Mouse (Mus musculus): Measurements from ENCODE around the gene Hyal3. TPM values are rescaled to one million over a fixed set of nuclear protein-coding genes. Genes with fewer than 3 reads are reported as not detected.

Hyal3 gene
- total and polyA plus RNA-seq, 3 experiments: 2.3 to 6.8 TPM; not detected in 1

- TF ChIP-seq GATA1 (IDR thresholded peaks at IDR 0.05; ENCODE audit: low read depth, low read length): peak; percentile 71
- peak; percentile 65; the same call in 1 of the 2 replicates for TF ChIP-seq ETS1 (IDR thresholded peaks at IDR 0.05; ENCODE audit: low read depth, low read length)
Measured at GRCm38 (mm10) chr9:107587833-107588639, 7.4 kb downstream of the Hyal3 start (continued).

GRCm38 (mm10) chr9:107590058-107590772 is 9.6 kb downstream of the Hyal3 start:
- H3K4me3 ChIP-seq (ENCODE audit: control insufficient read depth in 1 of 2, insufficient read depth in 1 of 2, low read depth in 2 of 2, low read length in 2 of 2): peak overlapping the region; percentile 55 to 86
- H3K79me2 ChIP-seq (ENCODE audit: control insufficient read depth, insufficient read depth, low read length, poor library complexity): peaks cover 34% of the 10 kb centered on the region
- H3K4me1 ChIP-seq (ENCODE audit: control insufficient read depth in 1 of 2, insufficient read depth in 2 of 2, low read length in 2 of 2): peaks cover 16 to 26% of the 10 kb centered on the region in 2 experiments; a peak in 3 of 4 replicates
- H3K36me3 ChIP-seq (ENCODE audit: control insufficient read depth in 1 of 2, insufficient read depth in 2 of 2, low read length in 2 of 2): peaks cover 5 to 27% of the 10 kb centered on the region in 2 experiments; a peak in 3 of 4 replicates
- H3K27ac ChIP-seq (ENCODE audit: control insufficient read depth, low read depth, low read length): peak overlapping the region; percentile 99
- peak overlapping the region; percentile 99 for H3K9ac ChIP-seq (ENCODE audit: control insufficient read depth, low read depth, low read length, poor library complexity, severe bottlenecking)
- H3K27me3 ChIP-seq (ENCODE audit: control insufficient read depth in 1 of 2, insufficient read depth in 2 of 2, low read length in 2 of 2): no peaks in the 10 kb centered on the region
- DNase-seq (ENCODE audit: low read depth, low spot score): peak; percentile 95
- no peaks in the 10 kb centered on the region for H3K9me3 ChIP-seq (replicated peaks; ENCODE audit: insufficient read depth, low read length)
- peak; percentile 42; the same call in 1 of the 2 replicates for TF ChIP-seq GATA1 (IDR thresholded peaks at IDR 0.05; ENCODE audit: low read depth, low read length)
- TF ChIP-seq POLR2AphosphoS5 (IDR thresholded peaks at IDR 0.05; ENCODE audit: borderline replicate concordance, low read depth, low read length): no peak
- peak; percentile 92 for TF ChIP-seq SIN3A (IDR thresholded peaks at IDR 0.05; ENCODE audit: low read length)
- no peak for TF ChIP-seq MAFK (IDR thresholded peaks at IDR 0.05; ENCODE audit: borderline replicate concordance, low read depth, low read length)
- no peak for TF ChIP-seq UBTF (IDR thresholded peaks at IDR 0.05; ENCODE audit: borderline replicate concordance, insufficient read depth, low read depth, low read length)
- TF ChIP-seq USF1 (IDR thresholded peaks at IDR 0.05; ENCODE audit: low read depth, low read length): peak; percentile 24; the same call in 1 of the 2 replicates
- TF ChIP-seq E2F4 (IDR thresholded peaks at IDR 0.05; ENCODE audit: borderline replicate concordance, low read depth, low read length): no peak
- TF ChIP-seq NRF1 (IDR thresholded peaks at IDR 0.05; ENCODE audit: insufficient read depth, low read depth, low read length, poor library complexity, severe bottlenecking): peak; percentile 69
- 0 out of 2 replicates have a peak, but pooled peaks have one; percentile 68 for TF ChIP-seq MAZ (IDR thresholded peaks at IDR 0.05; ENCODE audit: low read depth, low read length)
- peak; percentile 85 for TF ChIP-seq ELF1 (IDR thresholded peaks at IDR 0.05; ENCODE audit: low read depth, low read length)
- no peak for TF ChIP-seq GABPA (IDR thresholded peaks at IDR 0.05; ENCODE audit: low read depth, low read length)
- TF ChIP-seq CHD2 (IDR thresholded peaks at IDR 0.05; ENCODE audit: low read length): no peak
- no peak for TF ChIP-seq KAT2A (conservative IDR thresholded peaks at IDR 0.05; ENCODE audit: low read depth, low read length)
- peak; percentile 78 for TF ChIP-seq POLR2AphosphoS2 (IDR thresholded peaks at IDR 0.05; ENCODE audit: low read length)
- TF ChIP-seq ZNF384 (IDR thresholded peaks at IDR 0.05; ENCODE audit: low read depth, low read length): no peak; the same call in 1 of the 2 replicates
- no peak for TF ChIP-seq MYC (IDR thresholded peaks at IDR 0.05; ENCODE audit: low read depth, low read length)
- TF ChIP-seq NELFE (IDR thresholded peaks at IDR 0.05; ENCODE audit: low read depth, low read length): peak; percentile 55
- TF ChIP-seq MEF2A (IDR thresholded peaks at IDR 0.05; ENCODE audit: extremely low read depth, insufficient replicate concordance, low read depth, low read length, poor library complexity, severe bottlenecking): 0 out of 2 replicates have a peak, but pooled peaks have one; percentile 17
- no peak; the same call in 1 of the 2 replicates for TF ChIP-seq HCFC1 (IDR thresholded peaks at IDR 0.05; ENCODE audit: low read depth, low read length)
- TF ChIP-seq JUND (IDR thresholded peaks at IDR 0.05; ENCODE audit: low read depth, low read length): no peak
- no peak for TF ChIP-seq TAL1 (IDR thresholded peaks at IDR 0.05; ENCODE audit: low read length)
- peak in 1 of 2 experiments; percentile 26; a peak in 1 of 4 replicates for TF ChIP-seq POLR2A (IDR thresholded peaks at IDR 0.05; ENCODE audit: control insufficient read depth in 1 of 2, insufficient read depth in 1 of 2, low read depth in 1 of 2, low read length in 2 of 2, poor library complexity in 1 of 2)
- TF ChIP-seq ZC3H11A (IDR thresholded peaks at IDR 0.05; ENCODE audit: low read depth, low read length): no peak
- no peak; the same call in 1 of the 2 replicates for TF ChIP-seq ZMIZ1 (IDR thresholded peaks at IDR 0.05; ENCODE audit: low read depth, low read length)
- TF ChIP-seq USF2 (IDR thresholded peaks at IDR 0.05; ENCODE audit: borderline replicate concordance in 1 of 2, insufficient read depth in 1 of 2, low read depth in 1 of 2, low read length in 2 of 2): no peak
- TF ChIP-seq ETS1 (IDR thresholded peaks at IDR 0.05; ENCODE audit: low read depth, low read length): peak; percentile 91
- peak; percentile 41; the same call in 1 of the 2 replicates for TF ChIP-seq RCOR1 (IDR thresholded peaks at IDR 0.05; ENCODE audit: low read depth, low read length)
- no peak for TF ChIP-seq TBP (IDR thresholded peaks at IDR 0.05; ENCODE audit: low read depth, low read length)
- TF ChIP-seq EP300 (IDR thresholded peaks at IDR 0.05; ENCODE audit: low read depth in 1 of 2, low read length in 2 of 2): peak; percentile 53 to 72; a peak in 3 of 4 replicates
- peak; percentile 40; the same call in 1 of the 2 replicates for TF ChIP-seq TCF12 (IDR thresholded peaks at IDR 0.05; ENCODE audit: low read depth, low read length)
